Mouse (Mus musculus) left cerebral cortex, adult 11 months (tissue): ENCODE results near the gene Itga1.

Experiments
- DNase-seq: peaks from one replicate; pipeline ENCODE4 v3.0.0; 2022; ENCODE audit warnings: low spot score

Itga1 gene

DNA sequence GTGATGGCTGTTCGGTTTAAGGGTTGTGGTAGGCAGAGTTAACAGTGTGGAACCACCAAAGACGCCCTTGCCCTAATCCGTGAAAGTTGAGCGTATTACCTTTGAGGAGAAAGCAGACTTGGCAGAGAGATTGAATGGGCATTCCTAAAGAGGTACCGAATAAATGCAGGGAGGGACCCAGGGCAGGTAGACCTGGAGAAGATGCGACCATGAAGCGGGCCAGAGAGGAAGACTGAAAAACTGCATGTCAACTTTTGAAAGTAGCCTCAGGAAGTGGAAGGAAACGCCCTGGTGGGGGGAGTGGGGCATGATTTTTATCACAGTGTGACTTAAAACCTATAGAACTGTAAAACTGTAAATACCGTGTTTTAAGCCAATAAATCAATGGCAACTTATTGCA is 2.4 kb downstream of the Itga1 start:
- no peak for DNase-seq

DNA sequence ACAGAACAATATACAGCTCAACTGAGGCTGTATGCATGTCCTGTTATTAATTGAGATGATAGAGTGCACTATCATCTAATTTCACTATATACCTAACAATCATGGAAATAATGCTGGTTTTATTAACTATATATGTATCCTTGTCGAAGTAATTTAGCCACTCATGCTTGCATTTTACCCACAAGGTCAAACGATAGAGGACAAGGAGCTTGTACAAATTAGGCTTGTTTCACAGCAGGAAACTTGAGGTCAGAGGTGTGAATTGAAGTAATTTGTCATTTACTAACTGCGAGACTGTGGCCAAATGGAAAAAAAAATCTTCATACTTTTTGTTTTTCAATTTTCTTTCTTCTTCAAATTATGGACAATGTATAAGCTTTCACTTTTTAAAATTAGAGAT is 3.5 kb downstream of the Itga1 start:
- no peak for DNase-seq

DNA sequence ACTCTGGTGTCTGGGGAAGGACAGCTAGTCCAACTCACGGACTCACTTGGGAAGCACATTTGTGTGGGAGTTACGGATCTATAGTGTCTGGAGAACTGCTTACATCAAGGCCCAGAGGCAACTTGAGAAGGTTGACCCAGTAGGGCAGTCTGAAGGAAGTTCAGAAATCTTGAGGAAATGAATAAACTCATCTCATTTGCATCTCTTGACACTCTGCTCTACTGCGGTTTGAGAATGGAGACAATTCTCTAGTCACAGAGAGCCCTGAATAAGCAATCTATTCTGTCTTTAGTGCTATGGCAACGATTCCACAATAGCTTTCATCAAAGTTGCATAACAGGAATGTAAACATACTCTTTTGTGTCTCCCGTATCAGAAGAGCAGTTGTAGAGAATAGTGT is 4.8 kb downstream of the Itga1 start:
- no peak for DNase-seq

DNA sequence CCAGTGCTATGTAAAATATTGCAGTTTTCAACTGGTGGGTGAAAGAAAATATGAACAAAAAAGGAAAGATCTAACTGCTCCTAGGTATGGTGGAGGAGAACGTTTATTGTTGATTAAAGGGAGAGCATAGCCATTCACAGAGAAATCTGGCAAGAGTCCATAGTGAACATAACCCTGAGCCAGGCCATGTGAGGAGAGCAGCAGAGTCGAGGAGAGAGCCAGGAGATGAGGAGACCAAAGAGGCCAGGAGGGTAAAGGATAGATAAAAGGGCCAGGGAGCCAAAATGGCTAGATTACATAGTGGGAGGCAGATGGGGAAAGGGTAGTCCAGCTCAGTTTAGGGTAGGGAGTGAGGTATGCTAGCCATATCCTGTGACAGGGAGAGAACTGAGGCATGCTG is 5.5 kb downstream of the Itga1 start:
- DNase-seq, result no peak

DNA sequence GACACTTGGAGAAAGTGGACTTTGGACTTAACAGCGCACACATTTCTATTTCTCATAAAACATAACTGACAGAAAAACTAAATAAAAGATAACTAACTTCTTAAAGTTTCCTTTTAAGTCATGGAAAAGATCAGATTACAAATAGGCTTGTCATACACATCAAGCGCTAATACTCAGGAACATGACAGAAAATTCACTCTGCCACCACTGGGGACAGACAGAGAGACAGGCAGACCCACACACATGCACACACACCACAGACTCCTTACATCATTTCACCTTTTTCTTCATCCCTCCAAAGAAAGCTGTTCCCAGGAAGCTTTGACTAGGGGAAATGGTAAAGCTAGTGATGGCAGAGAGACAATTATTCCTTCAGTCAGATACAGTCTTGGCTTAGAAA is 6.4 kb downstream of the Itga1 start:
- no peak for DNase-seq

DNA sequence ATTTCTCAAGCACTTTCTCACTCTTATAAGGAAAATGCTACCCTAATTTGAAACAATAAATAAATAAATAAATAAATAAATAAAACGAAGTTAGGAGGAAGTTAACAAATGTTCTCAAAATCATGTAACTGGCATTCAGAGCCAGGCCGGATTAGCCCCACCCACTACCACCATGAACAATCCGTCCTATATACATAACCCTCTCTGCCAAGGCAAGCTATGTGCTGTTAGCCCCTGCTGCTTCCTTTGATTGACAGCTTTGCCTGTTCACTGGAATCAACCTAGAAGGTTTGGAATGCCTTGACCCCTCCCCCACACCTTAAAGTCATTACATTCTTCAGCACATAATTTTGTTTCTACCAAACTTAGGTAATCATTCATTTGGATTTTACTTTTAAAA is 10.3 kb downstream of the Itga1 start:
- DNase-seq, result no peak

DNA sequence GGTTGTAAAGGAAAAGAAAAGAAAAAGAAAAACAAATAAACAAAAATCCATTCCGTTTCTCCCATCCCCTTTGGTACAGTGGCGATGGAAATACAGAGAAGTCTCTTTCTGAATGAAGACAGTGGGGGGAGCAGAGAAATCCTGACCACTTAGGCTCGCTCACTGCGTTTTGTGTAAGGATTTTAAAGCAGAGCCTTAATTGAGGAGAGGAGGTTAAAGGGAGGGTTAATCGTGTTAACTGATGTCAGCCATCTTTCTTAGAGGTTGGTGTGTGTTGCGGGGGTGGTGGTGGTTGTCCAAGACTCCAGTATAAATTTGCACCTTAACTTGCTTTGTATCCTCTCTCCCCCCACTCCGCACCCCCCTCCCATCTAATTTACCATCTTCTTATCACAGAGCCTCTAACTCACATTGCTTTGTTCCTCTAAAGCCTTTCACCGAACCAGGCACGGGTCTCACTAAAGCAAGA is 10.8 kb downstream of the Itga1 start:
- DNase-seq, result no peak

DNA sequence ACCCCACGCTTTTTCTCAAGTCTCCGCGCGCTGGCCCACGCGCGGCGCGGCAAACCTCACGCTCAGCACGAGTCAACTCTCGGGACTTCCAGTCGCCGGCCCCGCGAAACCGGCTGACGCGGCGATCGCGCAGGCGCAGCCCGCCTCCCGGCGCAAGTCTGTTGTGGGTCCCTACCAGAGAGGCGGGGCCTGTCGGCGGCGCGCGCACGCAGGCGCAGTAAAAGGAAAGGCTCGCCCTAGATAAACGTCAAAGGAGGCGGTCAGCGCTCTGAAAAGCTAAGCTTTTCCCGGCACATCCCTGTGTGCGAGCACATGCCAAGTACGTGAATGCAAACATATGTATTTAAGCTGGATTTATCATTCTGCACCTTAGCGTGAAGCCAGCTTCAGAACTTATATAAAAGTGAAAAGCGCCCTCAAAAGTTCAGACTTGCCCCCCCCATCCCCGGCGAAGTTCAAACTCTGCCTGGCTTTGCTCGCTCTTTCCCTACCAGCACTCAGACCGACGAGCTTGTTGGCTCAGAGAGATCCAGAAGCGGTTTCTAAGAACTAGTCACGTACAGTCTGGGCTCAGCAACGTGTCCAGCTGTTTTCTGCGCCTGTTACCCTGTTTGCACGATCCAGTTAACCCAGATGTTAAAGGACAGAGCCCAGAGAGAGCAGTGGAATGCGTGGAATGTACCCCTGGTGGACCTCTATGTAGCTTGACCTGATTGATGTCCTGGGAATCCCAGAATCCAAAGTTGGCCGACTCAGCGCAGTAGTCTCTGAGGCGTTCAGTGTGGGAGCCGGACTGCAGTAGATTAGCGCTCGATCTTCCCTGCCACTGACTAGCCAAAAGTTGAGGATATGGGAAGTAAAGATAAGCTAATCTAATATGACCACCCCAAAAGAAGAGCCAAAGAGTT is 11.4 kb downstream of the Itga1 start, which contains the start of gene Pelo:
Gene Pelo (minus strand): TSS at position 118 of the 908 bp plus-strand sequence.
- DNase-seq, result peak; percentile 90

DNA sequence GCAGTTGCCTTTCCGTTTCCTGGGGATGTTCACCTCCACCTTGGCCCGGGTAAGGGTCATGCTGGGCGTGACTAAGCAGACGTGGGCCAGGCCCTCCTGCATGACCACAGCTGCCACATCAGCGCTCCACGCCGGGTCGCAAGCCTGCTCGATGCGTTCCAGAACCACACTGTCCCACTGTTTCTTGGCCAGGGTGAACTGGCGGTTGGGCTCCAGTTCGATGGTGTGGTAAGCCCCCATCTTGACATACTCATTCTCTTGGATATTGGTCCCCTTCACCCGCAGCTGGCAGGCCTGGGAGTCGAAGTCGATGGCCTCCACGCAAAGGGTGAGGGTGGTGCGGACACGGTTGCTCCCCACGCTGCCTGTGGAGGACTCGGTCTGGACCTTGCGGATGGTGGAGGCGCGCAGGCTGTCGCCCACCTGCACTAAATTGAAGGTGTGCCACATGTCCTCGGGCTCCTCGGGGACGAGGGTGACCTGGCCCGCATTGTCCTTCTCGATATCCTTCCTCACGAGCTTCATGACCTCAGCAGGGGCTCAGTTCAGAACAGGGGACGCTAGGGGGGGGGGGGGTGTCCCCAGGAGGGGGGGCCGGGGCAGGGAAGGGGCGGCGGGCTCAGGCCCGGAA is 12.3 kb downstream of the Itga1 start:
- DNase-seq, result peak; percentile 9

DNA sequence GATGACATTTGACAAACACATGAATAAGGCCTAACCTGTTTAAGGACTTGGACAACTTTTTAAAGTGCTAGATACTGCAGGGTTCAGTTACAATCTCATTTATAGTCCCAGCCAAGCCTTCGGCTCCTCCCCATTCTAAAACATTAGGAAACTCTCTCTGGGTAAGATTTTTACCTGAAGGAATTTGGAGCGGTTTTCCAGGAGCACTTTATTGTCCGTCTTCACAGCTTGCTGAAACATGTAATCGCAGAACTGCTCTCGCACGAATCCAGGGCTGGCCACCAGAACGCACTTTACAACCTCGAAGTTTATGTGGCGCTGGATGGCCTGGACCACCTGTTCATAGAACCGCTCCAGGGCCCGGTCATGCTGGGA is 12.8 kb downstream of the Itga1 start:
- DNase-seq, result no peak

DNA sequence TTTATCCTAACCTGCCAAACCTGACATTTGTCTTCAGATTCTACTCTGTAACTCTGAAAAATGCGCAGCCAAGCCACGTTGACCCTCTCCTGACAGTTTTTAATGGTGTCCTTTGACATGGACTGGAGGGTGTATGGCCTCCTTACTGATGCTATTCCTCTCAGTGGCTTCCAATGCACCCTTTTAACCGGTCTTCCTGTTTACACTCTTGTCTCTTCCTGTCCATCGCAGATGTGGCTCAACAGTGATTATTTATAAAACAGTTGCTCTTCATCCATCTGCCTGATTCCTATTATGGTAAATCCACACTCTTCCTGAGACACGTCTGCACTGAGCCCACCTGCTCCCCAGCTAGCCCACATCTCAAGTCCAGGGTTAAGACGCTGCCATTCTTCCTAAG is 15.8 kb downstream of the Itga1 start:
- no peak for DNase-seq

DNA sequence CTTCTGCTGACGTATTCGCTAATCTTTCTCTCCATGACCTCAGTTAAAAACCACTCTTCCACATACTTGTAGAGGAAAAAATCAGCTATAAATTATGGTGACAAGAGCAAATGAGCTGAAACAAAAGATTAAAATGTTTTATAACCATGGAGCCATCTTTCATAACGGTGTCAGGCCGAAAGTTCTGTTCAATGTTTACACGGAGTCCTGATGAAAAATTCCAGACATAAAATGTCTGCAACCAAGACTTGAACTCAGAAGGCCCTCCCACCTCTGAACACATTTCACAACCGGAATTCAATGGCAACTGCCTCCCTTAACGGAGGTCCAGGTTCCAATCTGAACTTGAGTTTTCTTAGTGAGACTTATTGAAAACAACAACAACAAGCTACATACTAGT is 19.4 kb downstream of the Itga1 start:
- DNase-seq, result no peak

DNA sequence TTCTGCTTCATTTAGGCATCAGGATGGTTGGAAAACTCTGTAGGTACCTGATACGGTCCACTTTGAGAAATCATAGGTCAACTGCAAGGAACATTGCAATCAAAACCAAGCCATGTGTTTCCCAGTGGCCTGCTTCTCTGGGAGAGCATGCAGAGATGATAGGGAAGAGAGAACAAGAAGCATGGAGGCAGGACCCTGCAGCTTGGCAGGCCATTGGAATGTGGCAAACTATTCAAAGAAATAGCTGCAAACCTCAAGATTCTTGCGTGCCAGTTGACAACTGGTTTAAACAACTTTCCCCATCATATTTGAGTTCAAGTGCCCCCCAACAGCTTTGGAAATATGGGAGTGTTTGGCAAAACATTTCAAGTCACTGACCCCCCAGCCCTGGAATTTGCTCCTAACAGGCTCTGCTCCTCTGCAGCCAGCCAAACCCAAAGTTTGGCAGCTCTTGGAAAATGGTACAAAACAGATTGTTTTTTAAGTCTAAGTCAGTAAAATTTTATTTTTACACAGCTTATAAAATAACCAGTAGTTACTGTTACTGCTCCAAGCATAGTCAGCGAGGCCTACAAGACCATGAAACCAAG is 21.7 kb downstream of the Itga1 start:
- DNase-seq, result no peak

DNA sequence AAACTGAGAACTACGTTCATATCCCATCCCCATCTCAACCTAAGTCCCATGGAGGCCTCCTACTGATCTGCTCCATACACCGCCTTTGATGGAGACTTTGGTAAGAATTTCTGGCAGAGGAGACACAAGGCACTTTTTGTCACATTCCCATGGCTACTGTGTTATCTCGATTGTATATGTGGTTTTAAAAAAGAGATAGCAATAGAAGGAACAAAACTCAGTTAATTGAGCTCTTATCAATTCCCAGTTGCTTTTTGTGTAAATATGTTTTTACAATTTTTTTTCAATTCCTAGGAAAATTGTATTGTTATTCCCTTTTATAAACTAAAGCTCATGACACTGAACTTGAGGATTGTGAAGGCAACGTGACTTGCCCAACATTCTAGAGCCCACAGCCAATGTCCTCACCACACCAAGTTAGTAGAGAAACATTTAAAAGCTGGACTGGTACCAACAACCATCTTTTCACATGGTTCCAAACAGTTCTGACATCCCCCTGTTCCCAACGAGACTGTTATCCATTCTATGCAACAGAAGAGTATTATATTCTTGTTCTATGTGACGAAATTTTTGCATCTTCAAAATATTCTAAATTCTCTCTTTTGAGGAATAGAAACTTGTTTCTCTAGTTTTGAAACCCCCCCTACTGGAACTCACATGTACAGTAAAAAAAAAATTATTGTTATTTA is 22.6 kb downstream of the Itga1 start:
- no peak for DNase-seq

DNA sequence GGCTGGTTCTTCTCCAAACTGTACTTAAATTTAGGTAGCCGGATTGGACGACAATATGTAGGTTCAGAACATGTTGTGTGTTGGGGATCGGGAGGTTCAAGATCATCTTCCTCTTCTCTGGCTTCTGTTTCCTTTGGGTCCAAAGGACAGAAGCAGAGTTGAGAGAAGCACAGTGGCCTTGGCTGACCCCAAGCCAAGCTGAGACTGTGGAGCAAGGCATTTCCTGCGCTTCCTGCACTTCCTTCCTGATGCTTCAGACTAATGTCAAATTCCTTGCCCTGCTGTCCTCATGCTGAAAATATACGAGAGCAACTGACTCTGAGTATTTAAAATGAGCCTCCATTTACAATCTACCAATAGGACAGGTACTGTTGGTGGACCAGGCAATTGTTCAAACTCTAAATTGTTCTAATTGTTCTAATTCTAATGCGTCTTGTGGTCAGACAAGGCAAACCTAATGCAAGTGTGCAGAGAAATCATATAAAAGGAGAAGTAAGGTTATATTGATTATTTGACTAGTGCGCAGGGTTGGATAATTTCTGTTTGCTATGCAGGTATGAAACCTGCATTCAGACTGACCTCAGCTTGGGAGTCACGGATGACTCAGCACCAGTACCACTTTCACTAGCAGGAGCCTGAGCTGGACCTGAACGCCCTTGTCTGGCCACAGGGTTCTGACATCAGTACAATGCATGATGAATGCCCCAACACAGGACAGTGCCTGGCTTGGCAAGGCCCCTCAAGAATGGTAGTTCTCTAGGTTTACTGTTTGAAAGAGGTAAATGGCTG is 24.2 kb downstream of the Itga1 start:
- DNase-seq, result no peak

DNA sequence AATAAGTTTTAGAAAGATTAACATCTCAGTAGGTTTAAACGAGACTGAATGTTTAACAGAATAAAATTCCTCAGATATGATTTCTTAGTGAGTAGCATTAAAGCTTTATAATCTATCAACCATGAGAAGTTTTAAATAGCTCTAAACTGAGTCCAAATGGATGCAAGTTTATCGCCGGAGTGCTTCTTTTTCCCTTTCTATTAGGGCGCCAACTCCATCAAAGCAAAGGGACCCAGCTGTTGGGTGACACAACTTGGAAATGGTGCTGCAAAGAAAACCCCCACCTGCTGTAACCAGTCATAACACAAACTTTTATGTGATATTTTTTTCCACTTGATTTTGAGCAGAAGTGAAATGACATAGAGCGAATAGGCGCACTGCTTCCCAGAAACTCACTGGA is 29.4 kb downstream of the Itga1 start:
- no peak for DNase-seq

DNA sequence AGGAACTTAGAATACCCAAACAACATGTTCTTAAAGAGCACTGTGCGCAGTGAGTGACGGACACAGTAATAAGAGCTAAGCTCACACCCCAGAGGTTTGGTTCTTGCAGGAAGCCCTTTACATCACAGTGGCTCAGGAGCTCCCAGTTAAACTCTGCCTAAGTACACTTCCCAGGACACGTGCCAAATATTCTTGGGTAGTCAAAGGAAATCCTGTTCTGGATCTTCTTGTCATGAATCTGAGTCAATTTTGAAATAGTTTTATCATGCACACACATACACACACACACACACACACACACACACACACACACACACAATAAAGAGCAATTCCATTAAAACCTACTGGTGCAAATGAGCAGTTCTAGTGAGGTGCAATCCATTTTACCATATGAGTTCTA is 30.3 kb downstream of the Itga1 start:
- DNase-seq, result no peak

DNA sequence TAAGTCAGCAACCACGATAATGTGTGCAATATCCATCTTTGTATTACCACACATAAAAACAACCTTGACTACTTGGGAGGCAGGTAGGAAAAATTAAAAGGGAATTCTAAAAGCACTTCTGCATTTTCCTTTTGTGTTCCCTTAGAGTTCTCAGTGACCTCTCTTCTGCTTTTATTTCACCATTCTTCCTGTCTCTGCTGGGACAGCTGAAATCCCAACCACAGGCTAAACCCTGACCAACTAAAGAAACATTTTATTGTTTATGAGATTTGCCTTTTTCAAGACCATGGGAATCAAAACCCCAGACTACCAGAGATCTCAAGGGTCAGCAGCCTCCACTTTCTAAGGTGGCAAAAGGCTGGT is 33.8 kb downstream of the Itga1 start:
- no peak for DNase-seq

DNA sequence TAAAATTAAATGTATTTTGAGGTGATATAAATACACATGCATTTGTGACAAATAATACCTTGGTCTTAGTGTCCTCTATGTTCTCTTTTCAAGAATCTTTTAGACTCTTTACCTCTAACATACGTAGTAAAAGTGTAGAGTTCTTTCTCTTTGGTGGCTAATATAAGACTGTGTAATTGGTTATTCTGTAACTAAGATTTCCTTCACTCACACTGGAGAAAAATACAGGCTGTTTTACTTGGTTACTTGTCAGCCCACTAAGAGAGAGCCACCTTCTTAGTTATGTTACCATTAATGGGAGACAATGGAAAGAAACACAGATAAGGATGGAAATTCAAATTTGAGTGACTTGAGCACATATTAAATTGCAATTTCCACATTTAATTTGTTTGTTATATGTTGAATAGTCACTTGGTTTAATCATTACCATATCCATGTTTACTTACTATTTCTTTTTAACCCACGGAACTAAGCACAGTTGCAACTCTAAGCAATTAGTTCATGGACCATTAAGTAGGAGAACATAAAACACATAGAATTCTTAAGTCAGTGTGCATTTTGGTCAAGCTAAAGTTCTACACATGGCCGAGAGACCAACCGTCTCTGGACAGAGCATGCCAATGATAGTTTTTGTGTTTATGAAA is 34.3 kb downstream of the Itga1 start:
- DNase-seq, result no peak

DNA sequence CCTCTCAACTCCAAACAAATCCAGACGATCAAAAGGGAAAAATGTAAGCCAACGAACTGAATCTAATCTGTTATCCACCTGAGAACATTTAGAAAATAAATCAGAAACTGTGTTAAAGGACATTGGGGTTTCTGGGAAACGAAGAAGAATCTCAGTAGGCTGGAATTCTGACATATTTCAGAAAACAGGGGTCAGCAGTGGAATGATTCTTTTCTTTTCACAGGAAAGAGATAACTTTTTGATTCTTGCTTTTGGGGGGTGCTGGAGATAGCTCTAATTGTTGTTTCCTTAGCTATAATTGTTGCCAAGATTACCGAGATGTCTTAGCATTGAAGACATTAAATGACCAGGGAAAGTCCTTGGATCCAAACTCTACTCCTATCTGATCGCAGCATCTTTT is 44.2 kb downstream of the Itga1 start:
- DNase-seq, result no peak

DNA sequence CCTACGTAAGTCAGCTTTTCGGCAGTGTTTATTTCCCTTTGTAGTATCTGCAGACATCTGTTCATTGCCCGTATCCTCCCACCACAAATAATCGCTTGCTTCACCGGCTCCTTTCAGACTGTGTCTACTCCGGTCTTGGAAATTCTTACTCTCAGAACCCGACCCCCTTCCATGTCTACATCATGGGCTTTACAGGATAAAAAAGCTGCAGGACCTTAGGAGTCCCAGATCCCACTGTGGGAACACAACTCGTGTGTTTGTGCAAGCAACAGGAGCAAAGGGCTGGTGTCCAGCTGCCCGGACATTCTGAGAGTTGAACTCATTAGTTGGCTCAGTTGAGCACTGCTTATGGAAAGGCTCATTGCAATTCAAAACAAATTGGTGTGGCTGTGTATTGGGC is 47.0 kb downstream of the Itga1 start:
- DNase-seq, result no peak
